Mouse (Mus musculus): ENCODE measurements around the gene Elovl7. TPM values are rescaled to one million over a fixed set of nuclear protein-coding genes. Genes with fewer than 3 reads are reported as not detected.

The Elovl7 gene
- polyA plus RNA-seq, 1 experiment from 2014 or later: 3.7 TPM

- DNase-seq (no peak), ATAC-seq (no peak)
- TF ChIP-seq CTCF (IDR thresholded peaks at IDR 0.05; ENCODE audit: low read depth) (no peak), EP300 (IDR thresholded peaks at IDR 0.05; ENCODE audit: low read depth) (no peak)
- no peak overlapping the region for H3K27ac ChIP-seq (ENCODE audit: low read depth)
- no peak overlapping the region for H3K9ac ChIP-seq (replicated peaks)
- H3K4me3 ChIP-seq (ENCODE audit: low read depth, low read length): no peak overlapping the region
- H3K27me3 ChIP-seq (ENCODE audit: insufficient read depth, low read length): no peaks in the 10 kb centered on the region
- no peak overlapping the region for H3K4me2 ChIP-seq (ENCODE audit: low read depth, low read length)
- H3K4me1 ChIP-seq (ENCODE audit: insufficient read depth): 0 out of 2 replicates have a peak, but pooled peaks cover 2% of the 10 kb centered on the region
- no peaks in the 10 kb centered on the region for H3K9me3 ChIP-seq (ENCODE audit: low read length)
- 90% methylated on average over 22 of the region's 22 CpGs for WGBS (ENCODE audit: insufficient replicate concordance)
- peaks cover 22% of the 10 kb centered on the region for H3K36me3 ChIP-seq (replicated peaks; ENCODE audit: insufficient read depth, low read length)
Observed at GRCm38 (mm10) chr13:108323866-108324829, 109.9 kb downstream of the Elovl7 start.

- peaks cover 24% of the 10 kb centered on the region for H3K36me3 ChIP-seq (replicated peaks; ENCODE audit: insufficient read depth, low read length)
Observed at GRCm38 (mm10) chr13:108325871-108326270, 111.7 kb downstream of the Elovl7 start.

GRCm38 (mm10) chr13:108326351-108326750 is 112.1 kb downstream of the Elovl7 start:
- 90% methylated on average over 10 of the region's 10 CpGs for WGBS (ENCODE audit: insufficient replicate concordance)

More at GRCm38 (mm10) chr13:108325871-108326270, 111.7 kb downstream of the Elovl7 start:
- H3K4me3 ChIP-seq (ENCODE audit: low read depth, low read length): no peak overlapping the region
- no peak overlapping the region for H3K4me2 ChIP-seq (ENCODE audit: low read depth, low read length)
- DNase-seq: no peak
- no peaks in the 10 kb centered on the region for H3K4me1 ChIP-seq (ENCODE audit: insufficient read depth)
- ATAC-seq: no peak
- H3K27me3 ChIP-seq (ENCODE audit: insufficient read depth, low read length): no peaks in the 10 kb centered on the region
- no peak overlapping the region for H3K27ac ChIP-seq (ENCODE audit: low read depth)
- 87% methylated on average over 5 of the region's 5 CpGs for WGBS (ENCODE audit: insufficient replicate concordance)
- TF ChIP-seq EP300 (IDR thresholded peaks at IDR 0.05; ENCODE audit: low read depth) (no peak), CTCF (IDR thresholded peaks at IDR 0.05; ENCODE audit: low read depth) (no peak)
- H3K9ac ChIP-seq (replicated peaks): no peak overlapping the region
- no peaks in the 10 kb centered on the region for H3K9me3 ChIP-seq (ENCODE audit: low read length)

GRCm38 (mm10) chr13:108327047-108327446 is 112.8 kb downstream of the Elovl7 start:
- Histone ChIP-seq H3K27ac (ENCODE audit: low read depth) (no peak overlapping the region), H3K4me3 (ENCODE audit: low read depth, low read length) (no peak overlapping the region), H3K27me3 (ENCODE audit: insufficient read depth, low read length) (no peaks in the 10 kb centered on the region), H3K36me3 (replicated peaks; ENCODE audit: insufficient read depth, low read length) (peaks cover 24% of the 10 kb centered on the region), H3K4me1 (ENCODE audit: insufficient read depth) (no peaks in the 10 kb centered on the region), H3K9ac (replicated peaks) (no peak overlapping the region), H3K4me2 (ENCODE audit: low read depth, low read length) (no peak overlapping the region), H3K9me3 (ENCODE audit: low read length) (no peaks in the 10 kb centered on the region)
- WGBS (ENCODE audit: insufficient replicate concordance): 81% methylated on average over 7 of the region's 7 CpGs
- TF ChIP-seq EP300 (IDR thresholded peaks at IDR 0.05; ENCODE audit: low read depth): no peak
- TF ChIP-seq CTCF (IDR thresholded peaks at IDR 0.05; ENCODE audit: low read depth): no peak
- no peak for ATAC-seq
- DNase-seq: no peak

More at GRCm38 (mm10) chr13:108326351-108326750, 112.1 kb downstream of the Elovl7 start:
- Histone ChIP-seq H3K36me3 (replicated peaks; ENCODE audit: insufficient read depth, low read length) (peaks cover 24% of the 10 kb centered on the region), H3K27me3 (ENCODE audit: insufficient read depth, low read length) (no peaks in the 10 kb centered on the region), H3K9me3 (ENCODE audit: low read length) (no peaks in the 10 kb centered on the region), H3K27ac (ENCODE audit: low read depth) (no peak overlapping the region), H3K4me3 (ENCODE audit: low read depth, low read length) (no peak overlapping the region), H3K4me2 (ENCODE audit: low read depth, low read length) (no peak overlapping the region), H3K9ac (replicated peaks) (no peak overlapping the region), H3K4me1 (ENCODE audit: insufficient read depth) (no peaks in the 10 kb centered on the region)
- DNase-seq: no peak
- TF ChIP-seq EP300 (IDR thresholded peaks at IDR 0.05; ENCODE audit: low read depth) (no peak), CTCF (IDR thresholded peaks at IDR 0.05; ENCODE audit: low read depth) (no peak)
- no peak for ATAC-seq

- Histone ChIP-seq H3K9ac (replicated peaks) (no peak overlapping the region), H3K4me2 (ENCODE audit: low read depth, low read length) (no peak overlapping the region), H3K27me3 (ENCODE audit: insufficient read depth, low read length) (no peaks in the 10 kb centered on the region), H3K4me3 (ENCODE audit: low read depth, low read length) (no peak overlapping the region), H3K9me3 (ENCODE audit: low read length) (no peaks in the 10 kb centered on the region), H3K4me1 (ENCODE audit: insufficient read depth) (no peaks in the 10 kb centered on the region), H3K27ac (ENCODE audit: low read depth) (no peak overlapping the region), H3K36me3 (replicated peaks; ENCODE audit: insufficient read depth, low read length) (peaks cover 24% of the 10 kb centered on the region)
- no peak for TF ChIP-seq EP300 (IDR thresholded peaks at IDR 0.05; ENCODE audit: low read depth)
- DNase-seq (no peak), ATAC-seq (no peak)
- WGBS (ENCODE audit: insufficient replicate concordance): 90% methylated on average over 21 of the region's 21 CpGs
Observed at GRCm38 (mm10) chr13:108328406-108329180, 114.4 kb downstream of the Elovl7 start.

- Histone ChIP-seq H3K9ac (replicated peaks) (no peak overlapping the region), H3K27me3 (ENCODE audit: insufficient read depth, low read length) (no peaks in the 10 kb centered on the region), H3K4me2 (ENCODE audit: low read depth, low read length) (no peak overlapping the region), H3K27ac (ENCODE audit: low read depth) (no peak overlapping the region), H3K4me3 (ENCODE audit: low read depth, low read length) (no peak overlapping the region), H3K4me1 (ENCODE audit: insufficient read depth) (no peaks in the 10 kb centered on the region), H3K36me3 (replicated peaks; ENCODE audit: insufficient read depth, low read length) (peaks cover 15% of the 10 kb centered on the region), H3K9me3 (ENCODE audit: low read length) (no peaks in the 10 kb centered on the region)
- DNase-seq (no peak), ATAC-seq (no peak)
- TF ChIP-seq EP300 (IDR thresholded peaks at IDR 0.05; ENCODE audit: low read depth): no peak
- TF ChIP-seq CTCF (IDR thresholded peaks at IDR 0.05; ENCODE audit: low read depth): peak; percentile 79
- 61% methylated on average over 3 of the region's 3 CpGs for WGBS (ENCODE audit: insufficient replicate concordance)
Observed at GRCm38 (mm10) chr13:108329693-108330092, 115.5 kb downstream of the Elovl7 start.

Other genes with a start within 250 kb of the Elovl7 start
- gene Smim15, start 170.0 kb upstream of the Elovl7 start, polyA plus RNA-seq (2015; fragmentation: Nextera tagmentation; extraction: Ambion mirVana): 18.0 and 19.9 TPM in 2 replicates
- gene Ndufaf2, start 55.8 kb upstream of the Elovl7 start, polyA plus RNA-seq (2015; fragmentation: Nextera tagmentation; extraction: Ambion mirVana): 39.5 and 40.5 TPM in 2 replicates
- 3.9 and 4.9 TPM in 2 replicates for gene Ercc8, start 55.7 kb upstream of the Elovl7 start, polyA plus RNA-seq (2015; fragmentation: Nextera tagmentation; extraction: Ambion mirVana)
- gene Depdc1b, start 101.9 kb downstream of the Elovl7 start, polyA plus RNA-seq (2015; fragmentation: Nextera tagmentation; extraction: Ambion mirVana): 5.4 and 6.5 TPM in 2 replicates
- gene Pde4d, start 235.5 kb downstream of the Elovl7 start, polyA plus RNA-seq (2015; fragmentation: Nextera tagmentation; extraction: Ambion mirVana): 5.4 and 6.1 TPM in 2 replicates

All from liver, postnatal 0 days (tissue).